Mouse (Mus musculus) heart, postnatal 0 days (tissue): ENCODE measurements around the gene Fam92a.

ENCODE experiments used
- CTCF ChIP-seq: IDR thresholded peaks from 2 replicates; pipeline ENCODE4 v1.5.1; 2016; ENCODE audit warnings: antibody characterized with exemption, control low read depth, low read depth
- EP300 ChIP-seq: IDR thresholded peaks from 2 replicates; pipeline ENCODE4 v1.6.1; 2016; ENCODE audit warnings: antibody characterized with exemption, low read depth

DNA sequence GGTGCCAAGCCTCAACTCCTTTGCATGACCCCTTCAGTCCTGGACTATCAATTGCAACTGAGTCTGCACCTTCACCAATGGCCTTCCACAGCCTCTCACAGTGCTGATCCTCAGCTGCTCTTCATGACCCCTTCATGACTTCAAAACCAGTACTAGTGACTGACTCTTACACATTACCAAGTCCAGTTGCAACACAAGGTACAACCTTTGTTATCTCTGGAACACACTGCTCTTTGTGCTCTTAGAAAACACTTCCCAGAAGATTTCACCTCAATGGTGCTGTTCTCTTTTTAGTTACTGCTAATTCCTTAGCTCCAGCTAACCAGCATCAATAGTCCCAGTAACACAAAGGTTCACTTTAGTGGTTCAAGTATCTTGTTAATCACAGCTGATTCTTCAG, 24.2 kb downstream of the Fam92a start:
- no peak for TF ChIP-seq CTCF
- no peak for TF ChIP-seq EP300
